Mouse (Mus musculus): ENCODE data around the gene Kif18b.

DNA sequence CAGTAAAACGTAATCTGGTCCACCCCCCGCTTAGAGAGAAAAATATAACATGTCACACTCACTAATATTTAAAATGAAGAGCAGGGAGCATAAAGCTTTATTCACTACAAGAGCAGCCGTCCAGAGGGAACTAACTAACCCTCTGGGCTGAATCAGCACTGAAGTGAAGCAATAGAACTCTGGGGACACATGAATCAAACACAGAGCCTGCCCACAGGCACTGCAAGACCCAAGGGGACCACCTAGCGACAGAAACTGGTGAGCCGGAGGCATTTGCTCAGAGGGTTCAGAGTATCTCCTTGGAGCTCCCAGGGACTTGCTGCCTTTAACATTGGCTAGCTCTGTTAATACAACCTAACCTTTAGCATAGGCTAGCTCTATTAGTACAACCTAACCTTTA is 34.8 kb downstream of the Kif18b start:
- TF ChIP-seq POLR2A (IDR thresholded peaks at IDR 0.05; ENCODE audit: insufficient read length, low read depth) = no peak
- TF ChIP-seq MAX (IDR thresholded peaks at IDR 0.05; ENCODE audit: low read depth) = no peak
- peak; percentile 39; the same call in 1 of the 2 replicates for TF ChIP-seq CEBPB (IDR thresholded peaks at IDR 0.05; ENCODE audit: insufficient read depth, poor library complexity, severe bottlenecking)
- no peak for TF ChIP-seq POLR2AphosphoS2 (IDR thresholded peaks at IDR 0.05; ENCODE audit: insufficient read length, low read depth)
- no peak for TF ChIP-seq REST (IDR thresholded peaks at IDR 0.05; ENCODE audit: insufficient read depth, insufficient read length)
- TF ChIP-seq TCF12 (IDR thresholded peaks at IDR 0.05; ENCODE audit: insufficient read depth, poor library complexity, severe bottlenecking) = no peak
- no peak for TF ChIP-seq SRF (IDR thresholded peaks at IDR 0.05; ENCODE audit: control insufficient read depth, insufficient read length, low read depth)
- TF ChIP-seq MYOD1 (IDR thresholded peaks at IDR 0.05; ENCODE audit: control insufficient read depth in 1 of 3, insufficient read length in 2 of 3, low read depth in 2 of 3) = no peak
